Mouse (Mus musculus) lung, postnatal 14 days (tissue): ENCODE data around the gene Olfr324.

Source experiments
- DNase-seq: peaks from one replicate; pipeline ENCODE4 v3.0.0; 2021

Olfr324 gene

GRCm38 (mm10) chr11:58594814-58595213 is at the start of gene Olfr324:
Gene Olfr324 (plus strand): TSS chr11:58595114.
- no peak for DNase-seq

DNA sequence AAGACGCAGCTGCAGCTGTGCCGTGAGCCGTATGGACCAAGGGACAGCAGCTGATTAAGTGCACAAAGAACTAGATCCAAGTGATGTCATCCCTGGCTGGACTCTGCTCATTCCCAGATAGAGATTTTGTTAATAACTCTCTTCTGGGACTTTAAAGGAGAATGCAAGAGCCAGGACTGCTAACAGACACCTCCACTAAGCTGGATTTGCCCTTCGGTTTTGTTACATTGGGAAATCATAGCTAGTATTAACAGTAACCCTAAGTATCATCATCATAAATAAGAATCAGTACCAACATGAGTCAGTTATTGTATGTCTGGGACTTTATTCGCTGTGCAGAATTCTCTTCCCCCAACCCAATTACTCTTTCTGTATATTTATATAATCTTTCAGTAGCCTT is 48.6 kb upstream of the Olfr324 start, which contains the start of gene Olfr329-ps:
TSS of gene Olfr329-ps (minus strand) at position 101 of the 400 bp plus-strand sequence.
- DNase-seq: no peak

- no peak for DNase-seq
Measured at GRCm38 (mm10) chr11:58555536-58555935, 39.4 kb upstream of the Olfr324 start, which contains the start of gene Olfr328. Gene Olfr328 (minus strand): TSS chr11:58555636.

DNA sequence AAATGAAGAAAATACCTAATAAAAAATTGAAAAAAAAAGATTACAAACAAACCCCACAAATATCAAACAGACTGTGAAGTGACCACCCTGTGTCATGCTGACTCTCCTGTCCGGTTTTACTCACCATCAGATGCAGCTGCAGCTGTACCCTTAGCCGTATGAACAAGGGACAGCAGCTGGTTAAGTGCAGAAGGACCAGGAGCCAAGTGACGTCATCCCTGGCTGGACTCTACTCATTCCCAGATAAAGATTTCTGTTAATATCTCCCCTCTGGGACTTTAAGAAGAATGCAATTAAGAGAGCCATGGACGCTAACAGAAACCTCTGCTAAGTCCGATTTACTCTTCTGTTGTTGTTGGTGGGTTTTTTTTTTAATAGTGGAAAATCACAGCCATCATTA is 24.5 kb upstream of the Olfr324 start, which contains the start of gene Olfr224:
TSS of gene Olfr224 (minus strand) at position 149 of the 400 bp plus-strand sequence.
- DNase-seq: no peak

- no peak for DNase-seq
Measured at GRCm38 (mm10) chr11:58577430-58577829, 17.5 kb upstream of the Olfr324 start, which contains the start of gene Olfr325. Gene Olfr325 (plus strand): TSS chr11:58577730.

DNA sequence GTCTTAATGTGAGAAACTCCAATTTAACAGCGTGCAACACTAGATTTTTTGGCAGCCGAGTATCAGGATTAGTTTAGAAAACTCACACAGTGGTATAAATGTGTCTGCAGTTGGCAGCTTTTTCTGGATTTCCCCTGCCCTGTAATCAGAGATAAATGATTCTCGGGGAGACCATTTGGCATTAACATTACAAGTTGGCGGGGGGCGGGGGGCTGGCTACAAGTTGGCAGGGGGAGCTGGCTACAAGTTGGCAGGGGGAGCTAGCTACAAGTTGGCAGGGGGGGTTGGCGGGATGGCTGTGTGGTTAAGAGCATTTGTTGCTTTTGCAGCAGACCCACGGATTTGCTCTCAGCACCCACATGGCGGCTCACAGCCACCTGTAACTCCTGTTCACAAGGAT is 16.3 kb upstream of the Olfr324 start:
- no peak for DNase-seq

GRCm38 (mm10) chr11:58587898-58588348 is 7.0 kb upstream of the Olfr324 start:
- peak; percentile 40 for DNase-seq

DNA sequence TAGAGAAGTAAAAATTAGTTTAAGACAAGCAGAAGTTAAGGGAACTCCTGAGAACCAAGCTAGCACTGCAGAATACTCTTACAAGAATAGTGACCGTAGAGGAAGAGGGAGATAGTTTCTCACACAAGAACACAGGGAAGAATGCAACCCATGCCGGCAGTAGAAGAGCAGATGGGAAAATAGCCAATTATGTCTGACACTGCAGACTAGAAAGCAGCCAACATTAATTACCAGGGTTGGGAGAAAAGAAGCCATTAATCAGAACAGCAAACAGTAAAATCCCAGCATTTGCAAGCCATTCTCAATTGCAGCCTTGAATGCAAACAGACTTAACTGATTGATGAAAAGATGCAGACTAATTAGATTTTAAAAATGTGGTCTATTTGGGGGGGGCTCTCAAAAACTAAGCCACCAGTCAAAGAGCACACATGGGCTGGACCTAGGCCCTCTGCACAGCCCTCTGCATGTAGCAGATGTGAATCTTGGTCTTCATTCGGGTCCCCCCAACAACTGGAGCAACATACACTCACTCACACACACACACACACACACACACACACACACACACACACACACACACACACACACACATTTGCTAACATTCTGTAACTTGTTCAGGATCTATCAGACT is 6.2 kb upstream of the Olfr324 start:
- DNase-seq: no peak

DNA sequence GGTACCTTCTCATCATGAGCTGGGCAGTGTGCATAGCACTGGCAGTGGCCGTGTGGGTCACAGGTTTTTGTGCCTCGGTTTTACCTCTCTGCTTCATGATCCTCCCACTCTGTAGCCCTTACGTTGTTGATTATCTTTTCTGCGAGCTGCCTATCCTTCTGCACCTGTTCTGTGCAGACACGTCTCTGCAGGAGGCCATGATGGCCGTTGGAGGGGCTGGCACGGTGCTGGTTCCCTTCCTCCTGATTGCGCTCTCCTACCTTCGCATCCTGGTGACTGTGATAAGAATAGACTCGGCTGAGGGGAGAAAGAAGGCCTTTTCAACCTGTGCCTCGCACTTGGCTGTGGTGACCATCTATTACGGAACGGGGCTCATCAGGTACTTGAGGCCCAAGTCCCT is 2.9 kb downstream of the Olfr324 start:
- no peak for DNase-seq

DNA sequence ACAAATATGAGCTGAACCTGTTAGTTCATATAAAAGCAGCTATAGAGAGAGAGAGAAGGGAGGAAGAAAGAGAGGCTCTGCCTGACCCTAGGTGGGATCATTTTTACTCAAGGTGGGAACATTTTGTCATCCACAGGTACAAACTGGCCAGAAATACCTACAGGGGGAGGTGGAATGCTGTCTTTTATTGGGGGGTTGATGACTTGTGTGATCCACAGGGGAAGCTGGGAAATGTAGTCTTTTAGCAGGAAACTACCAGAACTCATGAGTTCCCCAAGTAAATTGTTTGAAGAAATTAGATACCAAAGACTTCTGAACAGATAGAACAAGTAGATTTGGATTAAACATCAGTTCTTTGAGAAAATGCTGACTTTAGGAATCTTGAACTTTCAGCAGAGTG is 7.1 kb downstream of the Olfr324 start:
- DNase-seq: no peak

DNA sequence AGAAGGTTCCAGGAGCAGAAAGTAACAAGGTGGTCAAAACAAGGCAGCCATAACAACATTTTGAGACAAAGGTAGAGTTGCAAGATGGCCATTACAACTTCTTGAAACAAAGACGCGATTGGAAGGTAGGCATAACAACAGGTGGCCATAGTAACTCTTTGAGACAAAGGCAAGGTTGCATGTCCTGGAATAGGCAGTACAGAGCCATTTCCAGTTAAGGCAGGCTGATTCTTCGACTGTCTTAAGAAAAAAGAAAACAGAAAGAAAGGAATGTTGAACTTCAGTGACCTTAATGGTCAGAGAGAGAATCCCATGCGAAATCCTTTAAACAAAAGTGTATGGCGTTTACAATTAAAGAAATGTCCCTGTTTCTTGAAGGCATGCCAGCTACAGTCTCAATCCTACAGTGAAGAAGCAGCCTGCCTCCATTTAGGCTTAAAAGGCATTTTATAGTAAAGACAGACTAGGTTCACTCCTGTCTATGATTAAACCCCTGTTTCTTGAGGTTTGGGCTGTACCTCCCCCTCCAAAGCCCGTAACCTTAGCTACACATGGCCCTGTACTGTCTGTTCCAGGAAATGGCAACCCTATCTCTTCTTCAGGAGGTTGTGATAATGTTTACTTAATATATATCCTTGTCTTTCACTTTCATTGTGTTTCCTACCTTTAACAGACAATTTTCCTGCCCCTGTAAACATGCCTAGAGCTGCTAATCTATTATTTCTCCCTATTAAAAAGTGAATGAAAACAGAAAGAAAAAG is 8.1 kb downstream of the Olfr324 start:
- DNase-seq: no peak

GRCm38 (mm10) chr11:58604688-58605087 is 9.8 kb downstream of the Olfr324 start:
- no peak for DNase-seq

- no peak for DNase-seq
Measured at GRCm38 (mm10) chr11:58605228-58605627, 10.3 kb downstream of the Olfr324 start.

- no peak for DNase-seq
Measured at GRCm38 (mm10) chr11:58606177-58606919, 11.4 kb downstream of the Olfr324 start.

DNA sequence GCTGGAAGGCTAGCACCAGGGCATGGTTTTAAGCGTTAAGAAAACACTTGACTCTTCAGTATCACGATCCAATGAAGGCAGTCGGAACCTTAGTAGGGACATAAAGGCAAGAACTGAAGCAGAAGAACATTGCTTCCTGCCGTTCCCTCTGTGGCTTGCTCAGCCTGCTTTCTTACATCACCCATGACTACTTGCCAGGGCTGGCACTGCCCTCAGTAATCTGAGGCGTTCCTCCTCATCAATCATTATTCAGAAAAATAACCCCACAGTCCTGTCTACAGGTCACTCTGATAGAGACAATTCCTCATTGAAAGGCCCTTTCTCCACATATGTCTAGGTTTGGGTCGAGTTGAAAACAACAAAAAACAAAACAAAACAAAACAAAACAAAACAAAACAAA is 12.1 kb downstream of the Olfr324 start:
- DNase-seq: no peak

GRCm38 (mm10) chr11:58613359-58613758 is 18.4 kb downstream of the Olfr324 start:
- no peak for DNase-seq

DNA sequence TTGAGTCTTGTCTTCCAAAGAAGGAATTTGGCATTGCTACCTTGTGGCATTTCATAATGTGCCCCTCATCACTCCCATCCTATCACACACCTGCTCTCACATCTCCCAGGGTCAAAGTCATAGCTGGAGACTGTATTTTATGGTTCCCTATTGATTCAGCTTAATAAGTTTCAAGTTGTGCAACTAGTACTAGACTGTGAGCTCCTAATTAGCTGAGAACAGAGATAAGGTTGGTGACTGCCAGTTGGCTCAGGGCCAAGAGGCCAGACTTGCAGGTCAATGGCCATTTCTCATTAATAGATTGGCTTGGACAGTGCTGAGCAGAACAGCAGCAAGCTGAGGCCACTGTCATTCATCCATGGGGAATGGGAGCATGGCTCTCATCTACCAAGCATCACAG is 19.6 kb downstream of the Olfr324 start:
- peak; percentile 5 for DNase-seq

- DNase-seq: no peak
Measured at GRCm38 (mm10) chr11:58615975-58616374, 21.1 kb downstream of the Olfr324 start, which contains the start of gene 2210407C18Rik. Gene 2210407C18Rik (minus strand): TSS chr11:58616075.

- DNase-seq: no peak
Measured at GRCm38 (mm10) chr11:58618369-58618768, 23.5 kb downstream of the Olfr324 start.

GRCm38 (mm10) chr11:58618793-58619192 is 23.9 kb downstream of the Olfr324 start:
- no peak for DNase-seq

GRCm38 (mm10) chr11:58626146-58626545 is 31.2 kb downstream of the Olfr324 start:
- no peak for DNase-seq

DNA sequence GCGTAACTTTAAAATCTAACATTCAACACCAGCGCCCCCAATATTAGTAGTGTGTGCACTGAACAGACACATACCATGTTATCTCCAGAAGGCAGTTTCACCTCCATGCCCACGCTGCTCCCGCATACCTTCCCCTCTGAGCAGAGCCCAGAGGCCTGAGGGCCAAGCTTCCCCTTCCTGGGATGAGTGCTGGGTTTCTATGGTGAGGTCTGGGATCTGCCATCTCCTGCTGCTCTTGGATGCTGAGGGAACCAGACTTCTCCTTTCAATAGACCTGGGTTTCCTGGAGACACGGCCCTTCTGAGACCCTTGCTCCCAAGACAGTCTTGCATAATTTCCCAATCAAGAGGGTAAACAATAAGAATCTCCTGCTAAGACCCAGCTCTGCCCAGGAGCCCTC is 35.5 kb downstream of the Olfr324 start, which contains the start of gene Olfr323:
TSS of gene Olfr323 (minus strand) at position 101 of the 400 bp plus-strand sequence.
- DNase-seq: no peak

- DNase-seq: no peak
Measured at GRCm38 (mm10) chr11:58634878-58635277, 40.0 kb downstream of the Olfr324 start.
